Comparison of ENCODE assay signal across 10 mouse cellular contexts in the genomic region with DNA sequence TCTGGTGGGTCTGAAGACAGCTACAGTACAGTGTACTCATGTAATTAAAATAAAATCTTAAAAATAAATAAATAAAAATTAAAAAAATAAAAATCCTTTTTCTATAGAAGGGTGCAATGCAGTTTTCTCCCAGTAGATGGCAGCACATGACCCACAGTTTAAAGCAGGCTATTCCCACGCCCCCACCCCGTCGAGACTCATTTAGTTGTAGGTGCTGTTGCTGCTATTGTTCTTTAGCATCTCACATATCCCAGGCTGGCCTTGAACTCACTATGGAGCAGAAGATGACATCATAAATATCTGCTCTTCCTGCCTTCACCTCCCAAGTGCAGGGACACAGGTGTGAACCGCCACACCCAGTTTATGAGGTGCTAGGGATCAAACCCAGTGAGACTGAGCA. TPM values are rescaled to one million over a fixed set of nuclear protein-coding genes. Genes with fewer than 3 reads are reported as not detected.
DNase-seq lines count a peak whose midpoint lies in the region; ATAC-seq and TF ChIP-seq lines count a peak whose summit lies in the region.
"Had no signal": no experiment of that assay in that cellular context is flagged by ENCODE, and none has a peak within 500 bp of the region (broad histone marks: within the 10 kb centered on the region; RNA-seq: fewer than 3 reads in every experiment).

No protein-coding gene starts in this region.

- 23% methylated on average over 4 of the region's 4 CpGs for WGBS in liver, adult 2 months
- WGBS in liver, embryonic 11.5 days: 20% methylated on average over 4 of the region's 4 CpGs

- H3K9me3 ChIP-seq in liver, embryonic 11.5 days (ENCODE audit: control insufficient read depth, low read length): no peaks in the 10 kb centered on the region
- H3K9me3 ChIP-seq: midbrain, embryonic 12.5 days had no signal

- H3K4me3 ChIP-seq in liver, adult 2 months (ENCODE audit: insufficient read depth, low read depth, low read length): no peak overlapping the region
- H3K4me3 ChIP-seq in liver, embryonic 11.5 days (ENCODE audit: low read depth, low read length): no peak overlapping the region
- H3K4me3 ChIP-seq: midbrain, embryonic 12.5 days had no signal

- no peaks in the 10 kb centered on the region for H3K27me3 ChIP-seq in liver, adult 2 months (ENCODE audit: control insufficient read depth, insufficient read depth, low read length)
- no peaks in the 10 kb centered on the region for H3K27me3 ChIP-seq in liver, embryonic 11.5 days (replicated peaks; ENCODE audit: control insufficient read depth, insufficient read depth, low read length)
- H3K27me3 ChIP-seq: midbrain, embryonic 12.5 days had no signal

- H3K4me2 ChIP-seq in liver, embryonic 11.5 days: no peak overlapping the region
- H3K4me2 ChIP-seq: midbrain, embryonic 12.5 days had no signal

- TF ChIP-seq POLR2A in liver, adult 2 months (IDR thresholded peaks at IDR 0.05; ENCODE audit: extremely low read depth, insufficient read depth, low read length): no peak

- no peak overlapping the region for H3K27ac ChIP-seq in liver, adult 2 months (replicated peaks; ENCODE audit: insufficient read depth, low read depth, low read length)
- no peak overlapping the region for H3K27ac ChIP-seq in liver, embryonic 11.5 days (ENCODE audit: low read depth, low read length)
- H3K27ac ChIP-seq: midbrain, embryonic 12.5 days had no signal

- DNase-seq in cerebellum, adult 8-10 months: peak; percentile 35
- DNase-seq in liver, adult 2 months (ENCODE audit: extremely low read depth, low read depth, low spot score): no peak
- no peak for DNase-seq in liver, embryonic 11.5 days (ENCODE audit: low spot score)
- peak; percentile 18 for DNase-seq in MN1 (ENCODE audit: low spot score)
- peak; percentile 37 for DNase-seq in forelimb bud, embryonic 11.5 days (ENCODE audit: low read depth, low spot score)
- DNase-seq in lung, postnatal 36 days: peak; percentile 87
- DNase-seq in c-Kit-positive CD71-positive TER-119-positive erythroid progenitor cells, embryonic 14.5 days (ENCODE audit: low spot score): no peak

- no peak overlapping the region for H3K9ac ChIP-seq in liver, adult 2 months (ENCODE audit: low read depth, low read length)
- no peak overlapping the region for H3K9ac ChIP-seq in liver, embryonic 11.5 days (ENCODE audit: low read depth, low read length)
- H3K9ac ChIP-seq: midbrain, embryonic 12.5 days had no signal

- no peaks in the 10 kb centered on the region for H3K36me3 ChIP-seq in liver, adult 2 months (ENCODE audit: control insufficient read depth, insufficient read depth, low read length)
- no peaks in the 10 kb centered on the region for H3K36me3 ChIP-seq in liver, embryonic 11.5 days (ENCODE audit: control insufficient read depth, insufficient read depth, low read length)
- H3K36me3 ChIP-seq: midbrain, embryonic 12.5 days had no signal

- no peaks in the 10 kb centered on the region for H3K79me2 ChIP-seq in liver, adult 2 months (ENCODE audit: control insufficient read depth, insufficient read depth, low read length)

- TF ChIP-seq CTCF in liver, adult 2 months (IDR thresholded peaks at IDR 0.05; ENCODE audit: low read depth, low read length): peak; percentile 58

- no peaks in the 10 kb centered on the region for H3K4me1 ChIP-seq in liver, adult 2 months (ENCODE audit: control insufficient read depth, insufficient read depth, low read length)
- peaks cover 18% of the 10 kb centered on the region for H3K4me1 ChIP-seq in liver, embryonic 11.5 days (replicated peaks; ENCODE audit: control insufficient read depth, insufficient read depth, low read length)
- H3K4me1 ChIP-seq: midbrain, embryonic 12.5 days had no signal

- no peak for ATAC-seq in cerebellum, adult (ENCODE audit: insufficient number of reproducible peaks, low FRiP score, low TSS enrichment)
- no peak for ATAC-seq in liver, embryonic 11.5 days (replicated peaks; ENCODE audit: low FRiP score)

RNA-seq across cellular contexts. Expression of gene Sftpb, which starts 20.5 kb away (rescaled TPM):
- total RNA-seq in liver, adult 2 months (2014; rRNA removed): not detected in 2 replicates
- polyA plus RNA-seq in liver, adult 2 months (2012; rRNA removed): 0.31 TPM in 1 of 2 replicates, not detected in the other
- not detected in 2 replicates for polyA plus RNA-seq in liver, embryonic 11.5 days (2014; fragmentation: Nextera tagmentation; extraction: Ambion mirVana)
- total RNA-seq: hematopoietic stem cell, adult 5-6 weeks had no signal
- polyA plus RNA-seq: midbrain, embryonic 12.5 days had no signal

RNA-seq across cellular contexts. Expression of gene Atoh8, which starts 48.5 kb away (rescaled TPM):
- total RNA-seq in liver, adult 2 months (2014; rRNA removed): 5.1 and 15.4 TPM in 2 replicates
- 22.9 and 28.7 TPM in 2 replicates for polyA plus RNA-seq in liver, adult 2 months (2012; rRNA removed)
- 3.1 and 3.4 TPM in 2 replicates for polyA plus RNA-seq in liver, embryonic 11.5 days (2014; fragmentation: Nextera tagmentation; extraction: Ambion mirVana)
- total RNA-seq: hematopoietic stem cell, adult 5-6 weeks had no signal

Comparison
In these comparisons a context has a peak if more than half of its experiments do, and no peak if none do; other contexts are left out.
1. DNase-seq: peak in cerebellum, adult 8-10 months (single experiment), MN1 (single experiment), forelimb bud, embryonic 11.5 days (single experiment) and lung, postnatal 36 days (single experiment); none in liver, adult 2 months (single experiment), liver, embryonic 11.5 days (single experiment) and c-Kit-positive CD71-positive TER-119-positive erythroid progenitor cells, embryonic 14.5 days (single experiment).